Mouse (Mus musculus) monocyte, adult 2 months (primary cell): ENCODE measurements around the gene Ptpn1.

ENCODE experiments used
- DNase-seq, 2 experiments: peaks; one replicate each; pipeline ENCODE4 v3.0.0; 2022; ENCODE audit warnings: low spot score in 2 of 2, low read depth in 1 of 2

Ptpn1 gene

DNA sequence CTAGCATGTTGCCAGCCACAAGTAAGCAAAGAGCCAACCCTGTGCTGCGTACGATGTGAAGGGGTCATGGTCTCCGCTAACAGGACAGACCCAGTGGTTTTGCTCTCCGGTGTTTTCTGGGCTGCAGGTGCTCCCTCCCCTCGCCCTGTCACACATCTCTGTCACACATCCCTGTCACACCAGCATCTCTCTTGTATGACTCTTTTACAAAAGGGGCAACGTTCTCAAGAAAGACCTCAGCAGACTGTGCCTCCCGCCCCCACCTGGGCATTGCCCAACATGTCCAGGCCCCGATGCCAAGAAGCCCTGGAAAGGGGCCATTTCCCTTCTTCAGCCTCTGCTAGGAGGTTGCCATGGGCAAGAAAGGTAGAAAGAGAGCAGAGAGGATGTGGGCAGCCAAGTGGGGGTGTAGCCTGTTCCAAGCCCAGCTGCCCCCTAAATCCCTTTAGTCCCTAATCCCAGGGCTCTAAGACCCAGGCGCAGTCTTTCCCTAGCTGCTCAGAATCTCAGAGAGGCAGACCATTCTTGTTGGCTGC, 10.8 kb upstream of the Ptpn1 start:
- no peak for DNase-seq

DNA sequence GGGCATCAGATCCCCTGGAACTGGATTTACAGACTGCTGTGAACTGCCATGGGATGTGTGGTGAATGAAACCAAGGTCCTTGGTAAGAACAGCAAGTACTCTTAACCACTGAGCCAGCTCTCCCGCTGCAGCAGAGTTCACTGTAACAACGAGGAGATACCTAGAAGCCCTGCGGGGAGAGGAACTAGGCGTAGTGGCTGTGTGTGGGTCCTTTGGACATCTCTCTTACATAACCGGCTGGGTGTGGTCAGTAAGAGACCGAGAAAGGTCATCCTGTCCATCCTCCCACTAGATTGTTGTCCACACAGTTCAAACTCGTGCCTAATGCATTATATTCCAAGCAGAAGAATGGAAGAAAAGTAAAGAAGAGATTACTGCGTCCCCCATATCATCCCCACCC, 10.0 kb upstream of the Ptpn1 start:
- peak in 1 of 2 experiments; percentile 67 for DNase-seq

DNA sequence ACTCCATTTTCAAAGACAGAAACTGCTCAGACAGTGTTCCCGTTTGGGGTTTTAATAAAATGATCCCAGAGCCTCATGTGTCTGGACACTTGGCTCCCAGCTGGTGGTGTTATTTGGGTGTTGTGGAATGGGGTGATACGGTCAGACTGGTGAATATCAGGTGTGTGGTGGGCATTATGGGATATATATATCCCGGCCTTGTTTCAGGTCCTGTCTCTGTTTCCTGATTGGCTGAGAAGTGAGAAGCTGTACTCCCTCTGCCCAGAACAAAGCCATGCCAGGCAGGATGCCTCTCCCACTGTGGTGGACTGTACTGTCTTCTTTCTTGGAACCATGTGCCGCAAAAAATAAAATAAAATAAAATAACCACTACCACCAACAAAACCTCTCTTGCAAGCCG, 7.8 kb upstream of the Ptpn1 start:
- DNase-seq: no peak

DNA sequence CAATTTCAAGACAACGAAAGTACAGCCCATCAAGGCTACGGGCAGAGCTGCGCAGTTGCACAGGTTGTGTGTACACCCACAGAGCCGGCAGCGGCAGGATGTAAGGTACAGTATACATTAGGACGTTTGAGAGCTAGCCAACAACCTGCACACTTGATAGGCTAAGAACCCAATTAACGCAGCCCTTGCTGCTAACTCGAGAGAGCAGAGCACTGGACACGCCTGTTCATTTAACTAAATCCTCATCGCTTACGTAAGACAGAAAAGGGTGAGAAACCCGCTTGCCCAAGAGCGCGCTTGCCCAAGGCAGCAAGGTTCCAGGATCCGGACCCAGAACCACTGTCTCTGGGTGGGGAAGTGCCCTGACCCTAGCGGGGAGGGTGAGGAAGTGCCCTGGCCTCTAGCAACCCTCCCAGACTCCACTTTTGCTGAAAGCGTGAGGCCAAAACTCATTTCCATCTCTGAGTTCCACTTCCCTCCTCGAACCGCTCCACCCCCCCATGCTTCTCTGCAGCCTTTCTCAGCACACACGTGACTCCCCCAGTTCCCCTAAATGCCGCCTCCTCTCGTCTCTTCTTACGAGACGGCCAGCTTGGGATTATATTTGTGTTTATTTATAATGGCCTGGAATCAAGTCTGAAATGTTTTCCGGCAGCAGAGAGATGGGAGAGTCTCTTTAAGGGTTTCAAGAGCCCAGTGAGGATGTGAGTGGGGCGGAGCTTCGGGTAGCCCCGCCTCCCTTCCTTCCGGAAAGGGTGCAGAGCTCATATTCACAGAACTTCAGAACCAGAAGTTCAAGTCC, 6.9 kb upstream of the Ptpn1 start:
- DNase-seq: peak; percentile 92 to 98

DNA sequence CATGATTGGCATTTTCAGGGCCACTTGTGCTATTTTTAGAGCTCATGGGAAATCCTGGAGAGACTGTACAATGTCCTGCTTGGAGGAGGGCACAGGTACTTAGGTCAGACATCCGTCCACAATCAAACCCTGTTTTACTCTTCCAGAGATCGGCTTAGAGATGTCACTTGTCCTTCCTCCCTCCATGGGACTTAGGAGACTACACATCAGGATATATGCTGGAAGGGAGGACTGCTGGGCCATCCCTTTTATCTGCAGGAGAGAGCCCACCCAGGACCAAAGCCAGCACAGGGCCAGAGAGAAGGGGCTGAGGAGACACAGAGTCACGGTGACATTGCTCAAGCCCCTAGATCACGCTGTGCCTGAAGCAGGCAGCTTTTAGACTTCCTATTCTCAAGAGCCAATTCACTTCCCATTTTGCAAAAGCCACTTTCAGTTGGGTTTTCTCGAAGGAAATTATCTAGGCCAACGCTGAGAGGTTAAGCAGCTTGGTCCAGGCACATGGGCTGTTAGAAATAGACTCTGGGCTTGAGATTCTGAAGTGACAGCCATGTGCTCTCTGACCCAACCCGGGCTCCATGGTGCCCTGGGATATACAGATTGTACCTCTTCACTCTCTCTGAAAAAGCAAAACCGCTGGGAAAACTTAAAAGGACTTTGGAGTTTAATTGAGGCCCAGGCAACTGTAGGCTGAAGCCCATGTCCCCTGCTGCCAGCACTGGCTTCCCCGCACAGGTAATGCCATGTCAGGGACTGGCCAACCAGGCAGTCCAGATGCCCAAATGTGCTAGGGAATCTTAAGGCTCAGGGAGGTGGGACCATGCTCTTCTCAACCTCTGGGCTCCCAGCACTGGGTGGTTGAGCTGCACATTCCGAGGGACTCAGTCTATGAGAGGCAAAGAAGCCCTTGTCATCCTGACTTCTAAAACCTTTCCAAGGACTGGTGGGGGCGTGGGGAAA, 5.7 kb upstream of the Ptpn1 start:
- no peak for DNase-seq

DNA sequence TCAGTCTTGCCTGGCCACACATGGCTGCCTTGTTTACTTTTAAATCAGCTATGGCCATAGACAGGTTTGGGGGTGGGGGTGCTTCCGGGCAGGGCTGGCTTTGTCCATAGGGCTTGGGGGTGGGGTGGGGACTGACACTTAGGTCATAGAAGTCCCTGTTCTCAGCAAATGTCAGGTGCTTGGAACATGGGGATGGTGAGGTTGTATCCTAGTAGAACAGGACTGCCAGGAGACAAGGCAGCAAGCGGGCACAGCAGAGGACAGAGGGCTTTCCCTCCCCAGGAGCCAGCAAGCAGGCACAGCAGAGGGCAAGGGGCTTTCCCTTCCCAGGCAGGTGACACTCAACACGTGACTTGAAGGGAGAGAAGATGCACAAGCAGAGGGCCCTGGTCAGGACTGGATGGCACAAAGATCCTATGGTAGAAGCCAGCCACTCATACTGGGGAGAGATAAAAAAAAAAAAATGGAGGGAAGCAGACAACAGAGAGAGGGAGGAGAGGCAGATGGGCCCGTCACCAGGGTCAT, 3.8 kb upstream of the Ptpn1 start:
- no peak for DNase-seq

DNA sequence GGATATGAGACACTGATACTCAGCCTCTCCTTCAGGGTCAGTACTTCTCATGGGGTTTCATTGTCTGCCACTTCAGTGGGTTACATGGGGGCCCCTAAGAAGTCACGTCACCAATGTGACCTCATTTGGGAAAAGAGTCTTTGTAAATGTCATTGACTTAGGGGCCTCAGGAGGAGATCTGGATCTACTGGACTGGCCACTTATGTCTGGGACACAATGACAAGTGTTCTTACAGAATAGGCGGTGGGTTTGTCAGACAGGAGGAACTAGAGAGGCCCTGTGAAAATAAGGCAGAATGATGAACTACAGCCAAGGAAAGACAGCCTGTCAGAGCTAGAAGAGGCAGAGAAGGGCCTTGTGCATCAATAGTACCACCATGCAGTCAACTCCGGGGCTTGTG, 2.9 kb upstream of the Ptpn1 start:
- no peak for DNase-seq

DNA sequence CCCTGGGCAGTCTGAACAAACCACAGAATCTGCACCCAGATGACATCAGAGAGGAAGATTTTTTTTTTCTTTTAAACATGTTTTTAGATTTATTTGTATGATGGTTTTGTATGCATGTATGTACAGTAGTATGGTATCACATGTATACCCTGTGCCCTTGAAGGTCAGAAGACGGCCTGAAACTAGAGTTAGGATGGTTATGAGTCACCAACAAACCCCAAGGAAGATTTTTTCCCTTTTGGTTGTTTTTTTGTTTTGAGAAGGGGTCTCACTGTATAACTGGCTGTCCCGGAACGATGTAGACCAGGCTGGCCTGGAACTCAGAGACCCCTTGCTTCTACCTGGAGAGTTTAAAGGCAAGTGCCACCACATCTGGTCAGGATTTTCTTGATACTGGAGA, 882 bp upstream of the Ptpn1 start:
- no peak for DNase-seq

DNA sequence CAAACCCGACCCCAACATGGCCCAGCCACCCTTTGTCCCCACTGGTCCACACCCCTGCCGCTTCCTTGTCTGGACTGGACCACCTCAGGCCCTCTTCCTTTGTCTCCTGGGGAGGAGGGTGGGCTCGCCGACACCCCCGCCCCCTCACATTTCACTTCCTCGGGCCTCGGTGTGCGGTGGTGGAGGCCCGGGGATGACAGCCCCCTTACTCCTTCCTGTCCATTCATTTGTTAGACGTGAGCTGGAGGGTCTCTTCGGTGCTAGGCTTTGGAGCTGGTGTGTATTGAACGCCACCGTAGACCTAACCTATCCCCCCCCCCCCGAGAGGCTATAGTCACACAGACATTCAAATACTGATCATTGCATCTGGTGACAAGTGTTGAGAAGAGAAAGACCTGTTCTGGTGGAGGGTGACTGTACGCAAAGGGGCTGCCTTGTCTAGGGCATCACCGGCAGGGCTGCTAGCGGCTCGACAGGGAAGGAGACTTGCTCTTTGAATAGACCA, 922 bp downstream of the Ptpn1 start:
- no peak for DNase-seq

DNA sequence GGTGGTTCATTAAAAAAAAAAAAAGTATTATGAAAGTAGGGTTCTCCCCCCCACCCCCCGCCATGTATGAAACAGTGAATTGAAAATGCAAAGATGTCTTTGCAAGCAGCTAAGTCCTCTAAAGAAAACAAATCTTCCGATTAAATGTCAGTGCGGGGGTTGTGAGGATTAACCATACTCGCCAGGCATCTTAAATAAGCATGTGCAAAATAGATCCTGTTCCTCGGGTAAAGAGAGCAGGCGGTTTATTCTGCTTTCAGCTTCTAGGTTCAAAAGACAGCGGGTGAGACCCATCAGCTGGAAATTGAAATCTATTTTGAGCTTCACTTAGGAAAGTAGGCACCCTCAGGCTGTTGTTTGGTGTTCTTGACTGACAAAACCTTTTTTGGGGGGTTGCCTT, 1.5 kb downstream of the Ptpn1 start:
- no peak for DNase-seq

DNA sequence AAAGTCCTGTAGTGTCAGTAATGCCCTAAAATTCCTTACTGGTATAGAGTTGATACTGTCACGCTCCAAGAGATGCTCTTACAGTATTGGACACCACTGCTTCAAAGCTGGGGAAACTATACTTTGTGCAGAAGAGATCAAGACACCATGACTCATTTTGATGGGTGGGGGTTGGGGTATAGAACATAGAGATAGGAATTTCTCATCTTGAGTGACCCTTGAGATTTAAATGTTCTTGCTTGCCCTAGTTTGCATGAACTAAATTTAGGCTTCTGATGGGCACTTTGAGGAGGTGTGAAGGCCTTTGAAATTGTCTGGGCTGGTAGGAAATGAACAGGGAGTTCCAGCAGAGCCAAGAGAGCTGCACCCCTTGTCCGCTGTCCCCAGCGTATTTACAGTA, 4.1 kb downstream of the Ptpn1 start:
- no peak for DNase-seq

DNA sequence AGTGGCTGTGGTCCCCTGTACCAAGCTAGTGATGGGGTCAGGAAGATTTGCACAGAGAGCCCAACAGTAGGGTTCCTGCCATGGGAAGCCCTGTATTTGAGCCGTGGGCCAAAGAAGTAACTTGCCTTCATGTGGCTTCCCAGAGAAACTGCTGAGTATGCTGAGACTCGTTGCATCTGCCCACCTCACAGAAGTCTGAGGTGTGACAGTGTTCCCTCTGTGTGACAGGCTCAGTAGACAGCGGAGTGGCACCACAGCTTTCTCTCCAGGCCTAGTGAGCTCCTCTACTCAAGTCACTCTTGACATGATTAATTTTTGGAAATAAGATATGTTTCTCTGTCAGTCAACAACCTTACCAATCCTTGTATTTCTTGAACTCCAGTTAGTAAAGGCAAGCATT, 6.9 kb downstream of the Ptpn1 start:
- DNase-seq: no peak

DNA sequence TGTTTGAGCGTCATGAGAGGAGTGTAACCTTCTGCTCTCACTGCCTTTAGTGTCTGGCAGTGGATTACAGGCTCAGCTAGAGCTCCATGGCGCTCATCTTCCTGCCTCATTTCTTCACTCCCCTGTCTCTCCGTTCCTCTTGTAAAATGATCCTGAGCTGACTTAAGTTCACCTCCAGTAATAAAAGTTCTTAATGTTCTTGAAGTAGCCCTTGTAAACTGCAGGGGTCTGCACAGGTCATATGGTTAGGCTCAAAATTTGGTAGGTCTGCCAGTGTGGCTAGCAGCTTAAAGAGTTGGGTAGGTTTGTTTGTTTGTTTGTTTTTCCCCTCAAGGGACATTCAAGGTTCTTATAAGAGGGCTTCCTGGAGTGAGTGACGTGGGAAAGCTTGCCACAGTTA, 7.3 kb downstream of the Ptpn1 start:
- DNase-seq: no peak

DNA sequence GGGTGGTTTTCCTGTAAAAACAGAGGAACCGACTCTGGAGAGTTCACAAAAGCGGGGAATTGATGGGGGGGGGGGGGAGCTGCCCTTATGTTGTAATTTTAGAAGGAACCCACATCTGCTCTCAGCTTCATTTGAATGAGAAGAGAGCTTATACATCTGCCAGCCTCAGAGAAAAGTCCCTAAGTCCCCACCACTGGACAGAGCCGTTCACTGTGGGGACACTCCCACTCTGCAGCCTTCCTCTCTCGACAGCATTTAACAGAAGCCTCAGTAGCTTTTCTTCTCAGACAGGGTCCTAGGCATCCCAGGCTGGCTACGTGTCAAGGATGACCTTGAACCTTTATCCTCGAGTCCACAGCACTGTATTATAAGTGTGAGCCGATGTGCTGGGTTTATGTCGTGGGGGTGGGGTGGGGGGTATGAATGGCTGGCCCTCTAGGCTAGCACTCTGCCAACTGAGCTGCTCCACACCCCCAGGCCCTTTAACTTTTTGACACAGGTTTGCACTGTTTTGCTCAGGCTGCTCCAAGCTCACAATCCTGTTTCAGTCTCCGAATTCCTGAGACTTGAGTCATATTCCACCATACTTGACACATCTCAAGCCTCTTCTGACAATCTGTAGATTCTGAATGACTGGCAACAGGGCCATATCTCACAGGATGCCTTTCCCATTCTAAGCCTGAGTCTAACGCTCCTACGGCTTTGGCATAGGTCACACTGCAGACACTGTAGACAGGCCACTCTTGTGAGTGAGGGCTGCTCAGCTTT, 8.0 kb downstream of the Ptpn1 start:
- DNase-seq: no peak

DNA sequence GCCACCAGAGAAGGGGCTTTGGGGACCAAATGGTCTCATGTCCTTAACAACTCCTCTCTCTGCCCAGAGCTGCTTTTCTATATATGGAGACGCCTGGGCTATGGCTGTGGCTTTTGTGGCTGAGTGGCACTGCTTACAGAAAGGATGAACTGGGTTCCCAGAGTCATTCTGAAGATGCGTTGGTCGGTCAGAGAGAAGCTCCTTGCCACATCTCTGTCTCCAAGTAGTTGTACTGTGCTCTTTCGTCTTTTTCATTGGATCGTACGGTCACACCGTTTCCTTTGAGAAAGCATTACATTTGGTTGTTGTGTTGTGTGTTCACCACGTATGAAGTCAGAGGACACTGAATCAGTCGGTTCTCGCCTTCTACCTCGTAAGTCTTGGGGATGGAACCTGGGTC, 8.8 kb downstream of the Ptpn1 start:
- DNase-seq: no peak

DNA sequence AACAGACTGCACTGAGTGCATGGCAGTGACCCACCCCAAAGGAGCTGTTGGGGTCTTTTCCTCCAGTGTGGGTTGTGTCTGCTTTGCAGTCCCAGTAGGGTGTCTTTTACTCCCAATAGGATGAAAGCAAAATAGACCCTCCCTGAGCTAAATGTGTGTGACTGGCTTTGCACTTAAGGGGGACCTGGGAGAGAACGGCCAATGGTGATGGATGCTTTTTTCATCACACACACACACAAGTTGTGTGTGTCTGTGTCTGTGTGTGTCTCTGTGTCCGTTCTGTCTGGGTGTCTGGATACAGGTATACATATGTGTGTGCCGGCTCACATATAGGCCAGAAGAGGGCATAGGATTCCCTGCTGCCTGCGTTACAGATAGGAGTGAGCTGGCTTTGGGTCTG, 9.5 kb downstream of the Ptpn1 start:
- no peak for DNase-seq

DNA sequence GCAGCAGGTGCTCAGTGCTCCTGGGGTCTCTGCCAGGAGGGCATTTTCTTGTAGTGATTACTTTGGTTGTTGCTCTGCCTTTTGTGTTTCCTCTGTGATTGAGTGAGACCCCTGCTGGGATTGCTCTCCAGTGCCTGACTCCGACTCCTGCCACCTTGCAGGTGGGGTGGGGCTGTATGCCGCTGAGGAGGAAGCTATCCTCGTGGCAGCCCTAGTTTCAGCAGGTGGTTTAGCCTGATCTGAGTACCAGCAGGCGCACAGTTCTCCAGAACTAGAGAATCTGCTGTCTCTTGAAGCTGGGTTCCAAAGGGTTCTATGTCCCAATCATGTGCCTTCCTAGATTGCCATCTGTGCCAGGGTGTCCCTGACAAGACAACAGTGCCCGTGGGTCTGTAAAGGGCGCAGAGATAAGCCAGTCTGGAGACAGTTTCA, 9.9 kb downstream of the Ptpn1 start:
- no peak for DNase-seq

DNA sequence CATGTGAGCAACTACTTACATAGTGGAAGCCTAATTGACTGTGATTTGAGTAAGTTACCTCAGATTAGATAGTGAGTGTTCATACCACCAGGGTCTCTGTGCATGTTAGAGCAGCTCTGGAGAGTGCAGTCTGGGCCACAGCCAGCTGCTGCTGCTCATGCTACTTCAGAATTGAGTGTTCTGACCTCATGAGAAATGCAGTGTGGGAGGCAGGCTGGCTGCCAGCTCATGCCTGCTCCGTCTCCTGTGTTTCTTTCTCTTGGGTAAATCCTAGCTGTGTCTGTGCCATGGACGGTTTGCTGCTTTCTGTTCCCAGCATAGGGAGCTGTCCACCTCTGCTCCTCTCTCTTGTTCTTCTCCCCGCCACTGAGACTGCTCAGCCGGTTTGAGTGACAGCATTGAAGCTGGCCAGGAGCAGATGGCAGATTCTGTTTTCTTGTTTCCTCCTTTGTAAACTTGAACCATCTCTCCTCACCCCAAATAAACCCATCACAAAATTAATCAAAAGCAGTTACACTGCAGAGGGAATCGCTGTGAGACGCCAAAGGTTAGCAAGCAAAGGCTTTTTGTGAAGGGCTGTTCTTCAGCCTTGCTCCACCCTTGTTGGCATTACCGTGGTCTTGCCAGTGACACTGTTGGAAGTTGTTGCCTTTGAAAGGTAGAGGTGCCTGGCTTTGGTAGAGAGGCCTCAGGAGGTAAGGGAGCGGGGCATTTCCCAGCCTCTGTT, 10.5 kb downstream of the Ptpn1 start:
- DNase-seq: no peak

DNA sequence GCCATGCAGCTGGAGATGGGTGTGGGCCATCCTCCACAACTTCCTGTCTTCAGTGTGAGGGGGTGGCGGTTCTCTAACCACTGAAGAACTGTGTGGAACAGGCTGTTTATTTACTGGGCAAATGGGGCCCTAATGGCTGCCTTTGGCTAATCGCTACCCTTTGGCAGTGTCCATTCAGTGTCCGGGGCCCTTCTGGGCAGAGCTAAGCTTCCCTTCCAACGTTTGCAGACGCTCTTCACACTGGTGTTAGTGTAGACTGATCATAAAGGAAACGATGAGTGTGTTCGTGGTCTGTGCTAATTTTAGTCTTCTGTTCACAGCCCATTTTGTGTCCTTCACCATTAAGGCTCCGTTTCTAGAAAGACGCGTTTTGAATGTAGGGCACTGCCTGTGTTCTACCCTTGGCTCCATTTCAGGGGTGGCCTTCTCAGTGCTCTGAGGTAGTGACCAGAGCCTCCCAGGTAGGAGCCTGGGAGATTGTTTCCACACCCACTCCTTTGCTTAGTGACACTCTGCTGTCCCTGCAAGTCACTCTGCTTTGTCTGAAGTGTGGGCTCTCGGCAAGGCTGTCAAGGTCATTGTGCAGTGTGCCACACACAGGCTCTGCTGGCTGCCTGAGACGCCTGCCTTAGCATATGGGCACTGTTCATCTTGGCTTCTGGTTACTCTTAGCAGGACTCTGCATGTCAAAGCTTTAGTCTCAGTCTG, 11.2 kb downstream of the Ptpn1 start:
- DNase-seq: no peak

DNA sequence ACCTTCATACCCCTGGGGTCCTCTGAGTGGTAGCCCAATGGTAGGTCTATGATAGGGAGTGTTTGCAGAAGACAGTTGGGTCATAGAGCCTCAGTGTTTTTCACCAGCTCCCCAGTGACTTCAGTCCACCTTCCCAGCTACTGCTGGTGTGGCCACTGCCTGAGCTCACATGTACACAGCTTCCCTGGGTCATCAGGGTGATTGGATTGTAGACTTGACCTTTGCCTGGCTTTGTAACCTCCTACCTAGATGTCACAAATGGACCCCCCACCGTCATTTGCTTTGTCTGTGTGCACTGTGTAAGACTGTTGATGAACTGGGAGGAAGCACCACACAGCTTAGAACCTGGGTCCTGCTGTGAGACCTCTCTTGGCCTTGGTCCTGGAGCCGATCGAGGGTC, 12.3 kb downstream of the Ptpn1 start:
- DNase-seq: no peak
